Mouse (Mus musculus) small intestine, adult 2 months (tissue): ENCODE results near the gene Muc5ac.

Experiments
- CTCF ChIP-seq: fragments of 200-500 bp; IDR thresholded peaks from 2 replicates; pipeline ENCODE4 v1.5.1; 2012; ENCODE audit warnings: low read depth, mild to moderate bottlenecking, control low read depth, inconsistent platforms, low read length, moderate library complexity, mixed read lengths; ENCODE audit not compliant: insufficient replicate concordance, insufficient read length; ENCODE audit errors: extremely low read depth
- POLR2A ChIP-seq: fragments of 200-500 bp; IDR thresholded peaks from 2 replicates; pipeline ENCODE4 v1.6.1; 2012; ENCODE audit warnings: low read depth, mild to moderate bottlenecking, control low read depth, inconsistent platforms, low read length, moderate library complexity

DNA sequence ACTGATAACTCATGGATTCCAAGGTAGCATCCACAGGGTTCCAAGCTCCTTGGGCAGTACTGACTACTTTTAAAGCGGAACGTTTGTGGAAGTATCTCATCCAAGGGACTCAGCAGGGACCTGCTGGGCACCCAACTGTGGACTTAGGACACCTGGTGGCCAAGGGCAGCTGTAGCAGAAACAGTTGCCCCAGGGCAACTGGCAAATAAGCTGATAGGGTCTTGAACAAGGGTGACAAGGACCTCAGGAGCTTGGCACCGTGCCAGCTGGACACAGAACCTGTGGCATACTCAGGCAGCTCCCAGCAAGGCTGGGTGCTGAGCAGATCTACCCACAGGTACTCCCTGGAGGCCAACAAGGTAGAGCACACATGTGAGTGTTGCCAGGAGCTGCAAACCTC is 29.5 kb downstream of the Muc5ac start:
- no peak for TF ChIP-seq CTCF
- no peak for TF ChIP-seq POLR2A
